Mouse (Mus musculus) kidney, adult 2 months (tissue): ENCODE measurements at regions not wholly inside any gene's neighbourhood (a gene's known extent, or its start where the extent isn't known, plus 50 kb on each side); places are given as distances from the start of the nearest gene placed in this dataset.

ENCODE experiments used
- DNase-seq: peaks from one replicate; pipeline ENCODE4 v3.0.0; 2021
- H3K27ac ChIP-seq: fragments of 200-500 bp; 2 replicates; pipeline ENCODE4 v1.5.1; 2012; ENCODE audit warnings: low read depth, low read length, control low read depth, inconsistent platforms; ENCODE audit not compliant: insufficient read depth
- H3K27me3 ChIP-seq: fragments of 200-500 bp; replicated peaks from 2 replicates; pipeline ENCODE4 v1.6.1; 2012; ENCODE audit warnings: mild to moderate bottlenecking, moderate library complexity, low read length, inconsistent platforms; ENCODE audit not compliant: control insufficient read depth, insufficient read depth
- H3K36me3 ChIP-seq: fragments of 200-500 bp; 2 replicates; pipeline ENCODE4 v1.6.1; 2012; ENCODE audit warnings: mild to moderate bottlenecking, moderate library complexity, low read length, inconsistent platforms; ENCODE audit not compliant: control insufficient read depth, insufficient read depth
- H3K4me1 ChIP-seq: fragments of 200-500 bp; 2 replicates; pipeline ENCODE4 v1.6.1; 2011; ENCODE audit warnings: low read length; ENCODE audit not compliant: control insufficient read depth, insufficient read depth
- H3K4me3 ChIP-seq: fragments of 200-500 bp; 2 replicates; pipeline ENCODE4 v1.5.1; 2011; ENCODE audit warnings: mild to moderate bottlenecking, low read depth, low read length, control low read depth; ENCODE audit not compliant: insufficient read depth
- CTCF ChIP-seq: fragments of 200-500 bp; conservative IDR thresholded peaks from 2 replicates; pipeline ENCODE4 v1.5.1; 2011; ENCODE audit warnings: low read depth, mild to moderate bottlenecking, control low read depth, low read length, moderate library complexity, mixed read lengths; ENCODE audit not compliant: insufficient read depth, insufficient read length
- POLR2A ChIP-seq: fragments of 200-500 bp; IDR thresholded peaks from one replicate; pipeline ENCODE4 v1.6.1; 2011; ENCODE audit warnings: low read depth, low read length, control low read depth
- WGBS: fragments of 180-500 bp; shearing (Covaris S2); methylation state at CpG from one replicate; pipeline ENCODE4 v1.1.7; 2018; 5-methylcytosine and 5-hydroxymethylcytosine counted together

- 81% methylated on average over 7 of the region's 7 CpGs for WGBS
- TF ChIP-seq CTCF (no peak), POLR2A (no peak)
- no peak overlapping the region for H3K4me3 ChIP-seq
Measured at GRCm38 (mm10) chr1:163557875-163558274, 154.4 kb upstream of the Gorab start.

GRCm38 (mm10) chr1:163555185-163555584, 151.7 kb upstream of the Gorab start:
- Histone ChIP-seq H3K4me1 (no peaks in the 10 kb centered on the region), H3K27me3 (no peaks in the 10 kb centered on the region), H3K27ac (no peak overlapping the region), H3K4me3 (no peak overlapping the region), H3K36me3 (no peaks in the 10 kb centered on the region)
- DNase-seq = no peak
- WGBS = 80% methylated on average over 2 of the region's 2 CpGs
- TF ChIP-seq CTCF = no peak
- no peak for TF ChIP-seq POLR2A

More at GRCm38 (mm10) chr1:163557875-163558274, 154.4 kb upstream of the Gorab start:
- no peak for DNase-seq
- Histone ChIP-seq H3K27ac (no peak overlapping the region), H3K4me1 (no peaks in the 10 kb centered on the region), H3K36me3 (no peaks in the 10 kb centered on the region), H3K27me3 (no peaks in the 10 kb centered on the region)

- WGBS = 77% methylated on average over 8 of the region's 8 CpGs
- H3K4me3 ChIP-seq = no peak overlapping the region
- TF ChIP-seq POLR2A (no peak), CTCF (no peak)
- no peak for DNase-seq
- H3K27me3 ChIP-seq = no peaks in the 10 kb centered on the region; the same call in 1 of the 2 replicates
- H3K27ac ChIP-seq = no peak overlapping the region
- no peaks in the 10 kb centered on the region for H3K4me1 ChIP-seq
- no peaks in the 10 kb centered on the region for H3K36me3 ChIP-seq
Measured at GRCm38 (mm10) chr1:163538776-163539492, 135.5 kb upstream of the Gorab start.

GRCm38 (mm10) chr1:163530563-163530962, 127.1 kb upstream of the Gorab start:
- Histone ChIP-seq H3K4me1 (no peaks in the 10 kb centered on the region), H3K27me3 (no peaks in the 10 kb centered on the region), H3K4me3 (no peak overlapping the region), H3K36me3 (no peaks in the 10 kb centered on the region), H3K27ac (no peak overlapping the region)
- no peak for TF ChIP-seq CTCF
- TF ChIP-seq POLR2A = no peak
- WGBS = 77% methylated on average over 4 of the region's 4 CpGs
- no peak for DNase-seq

- DNase-seq = no peak
- Histone ChIP-seq H3K4me1 (no peaks in the 10 kb centered on the region), H3K27me3 (no peaks in the 10 kb centered on the region), H3K36me3 (no peaks in the 10 kb centered on the region), H3K4me3 (no peak overlapping the region), H3K27ac (no peak overlapping the region)
- TF ChIP-seq CTCF = no peak
- TF ChIP-seq POLR2A = no peak
- WGBS = 65% methylated on average over 5 of the region's 5 CpGs
Measured at GRCm38 (mm10) chr1:163517966-163518365, 114.5 kb upstream of the Gorab start.

GRCm38 (mm10) chr1:163512847-163513246, 109.4 kb upstream of the Gorab start:
- Histone ChIP-seq H3K4me3 (no peak overlapping the region), H3K4me1 (no peaks in the 10 kb centered on the region), H3K27me3 (no peaks in the 10 kb centered on the region), H3K27ac (no peak overlapping the region), H3K36me3 (no peaks in the 10 kb centered on the region)
- TF ChIP-seq CTCF = no peak
- TF ChIP-seq POLR2A = no peak
- no peak for DNase-seq

- WGBS = 51% methylated on average over 1 of the region's 1 CpGs
- H3K27ac ChIP-seq = no peak overlapping the region
- no peak for DNase-seq
- no peaks in the 10 kb centered on the region for H3K27me3 ChIP-seq
- H3K36me3 ChIP-seq = no peaks in the 10 kb centered on the region
- H3K4me1 ChIP-seq = no peaks in the 10 kb centered on the region
- TF ChIP-seq CTCF = no peak
- TF ChIP-seq POLR2A = no peak
- H3K4me3 ChIP-seq = no peak overlapping the region
Measured at GRCm38 (mm10) chr1:163512008-163512407, 108.5 kb upstream of the Gorab start.
